Mouse (Mus musculus) embryonic facial prominence, embryonic 15.5 days (tissue): Measurements from ENCODE around the gene Ccnjl. TPM values are rescaled to one million over a fixed set of nuclear protein-coding genes. Genes with fewer than 3 reads are reported as not detected.
A peak's percentile ranks its signal among the peaks of the same experiment; 100 is the strongest.

ENCODE experiments used
- ATAC-seq: fragments of 200-750 bp; cut with Nextera tagmentation; 2 replicates; pipeline ENCODE4 v1.8.0; 2017; ENCODE audit warnings: low read depth, moderate TSS enrichment; ENCODE audit not compliant: insufficient number of reproducible peaks, low FRiP score, low TSS enrichment
- H3K27ac ChIP-seq: fragments of 300-500 bp; sonication (generic); replicated peaks from 2 replicates; pipeline ENCODE4 v1.5.1; 2015; ENCODE audit warnings: mild to moderate bottlenecking, inconsistent platforms
- H3K27me3 ChIP-seq: fragments of 300-500 bp; sonication (generic); 2 replicates; pipeline ENCODE4 v1.6.1; 2015; ENCODE audit warnings: inconsistent platforms
- H3K36me3 ChIP-seq: fragments of 300-500 bp; sonication (generic); 2 replicates; pipeline ENCODE4 v1.6.1; 2015; ENCODE audit warnings: mild to moderate bottlenecking, inconsistent platforms
- H3K4me1 ChIP-seq: fragments of 300-500 bp; sonication (generic); 2 replicates; pipeline ENCODE4 v1.6.1; 2015; ENCODE audit warnings: inconsistent platforms
- H3K4me2 ChIP-seq: fragments of 300-500 bp; sonication (generic); replicated peaks from 2 replicates; pipeline ENCODE4 v1.6.1; 2015; ENCODE audit warnings: mild to moderate bottlenecking, inconsistent platforms
- H3K4me3 ChIP-seq: fragments of 300-500 bp; sonication (generic); replicated peaks from 2 replicates; pipeline ENCODE4 v1.5.1; 2015; ENCODE audit warnings: mild to moderate bottlenecking, inconsistent platforms
- H3K9ac ChIP-seq: fragments of 300-500 bp; sonication (generic); 2 replicates; pipeline ENCODE4 v1.6.1; 2015; ENCODE audit warnings: inconsistent platforms
- H3K9me3 ChIP-seq: fragments of 300-500 bp; sonication (generic); replicated peaks from 2 replicates; pipeline ENCODE4 v1.6.1; 2016; ENCODE audit warnings: inconsistent platforms
- WGBS: fragments of 180-500 bp; shearing (Covaris S2); methylation state at CpG from one replicate; pipeline ENCODE4 v1.1.7; 2015; 5-methylcytosine and 5-hydroxymethylcytosine counted together
- polyA plus RNA-seq: library from polyadenylated mRNA; unstranded; fragments of >200 nt; fragmentation: Nextera tagmentation; extraction: Ambion mirVana; gene quantifications from 2 replicates; pipeline ENCODE4 v1.2.1, GENCODE M21; 2015

Ccnjl gene
- polyA plus RNA-seq = 10.9 and 12.0 TPM in 2 replicates

DNA sequence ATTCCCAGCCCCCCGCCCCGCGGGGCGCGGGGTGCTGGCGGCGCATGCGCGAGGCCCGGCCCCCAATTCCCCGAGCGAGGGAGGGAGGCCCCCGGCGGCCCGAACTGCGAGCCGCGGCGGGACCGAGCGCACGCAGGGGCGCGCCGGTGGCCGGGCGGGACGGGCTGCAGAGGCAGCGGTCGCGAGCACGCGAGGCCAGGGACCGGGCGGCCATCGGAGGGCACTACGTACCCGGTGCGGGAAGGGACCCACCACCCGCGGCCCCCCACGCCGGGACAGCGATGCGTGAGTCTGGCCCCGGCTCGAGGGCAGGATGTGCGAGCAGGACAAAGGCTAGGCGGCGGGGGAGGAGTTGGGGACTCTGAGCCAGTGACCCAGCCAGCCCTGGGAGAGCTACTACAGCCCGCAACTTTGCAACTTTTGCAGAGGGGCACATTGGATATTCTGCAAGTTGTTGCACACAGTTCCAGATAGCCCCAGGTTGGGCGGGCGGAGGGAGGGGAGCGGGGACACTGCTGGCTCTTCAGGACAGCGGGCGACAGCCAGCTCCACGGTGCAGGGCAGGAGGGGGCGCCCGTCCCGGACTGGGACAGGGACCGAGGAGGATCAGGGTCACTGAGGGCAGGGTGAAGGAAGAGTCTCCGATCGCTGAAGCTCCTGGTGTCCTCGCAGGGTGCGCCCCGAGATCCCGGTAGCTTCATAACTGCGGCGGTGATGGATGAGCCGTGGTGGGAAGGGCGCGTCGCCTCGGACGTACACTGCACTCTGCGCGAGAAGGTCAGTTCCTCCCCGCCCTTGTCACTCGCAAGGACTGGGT is at the start of gene Ccnjl:
Gene Ccnjl, plus strand, starts transcription at position 102 of the 817 bp plus-strand sequence.
- H3K27ac ChIP-seq = peak within 1 kb of the TSS; percentile 77
- H3K4me2 ChIP-seq = peak within 1 kb of the TSS; percentile 93
- no peaks in the 10 kb centered on the region for H3K9me3 ChIP-seq
- under 1% methylated on average over 79 of the region's 79 CpGs for WGBS
- H3K27me3 ChIP-seq = no peaks in the 10 kb centered on the region
- H3K4me3 ChIP-seq = peak within 1 kb of the TSS; percentile 81
- peaks cover 16% of the 10 kb centered on the region for H3K4me1 ChIP-seq
- peak; percentile 83 for ATAC-seq
- H3K36me3 ChIP-seq = no peaks in the 10 kb centered on the region
- H3K9ac ChIP-seq = peak within 1 kb of the TSS; percentile 45

DNA sequence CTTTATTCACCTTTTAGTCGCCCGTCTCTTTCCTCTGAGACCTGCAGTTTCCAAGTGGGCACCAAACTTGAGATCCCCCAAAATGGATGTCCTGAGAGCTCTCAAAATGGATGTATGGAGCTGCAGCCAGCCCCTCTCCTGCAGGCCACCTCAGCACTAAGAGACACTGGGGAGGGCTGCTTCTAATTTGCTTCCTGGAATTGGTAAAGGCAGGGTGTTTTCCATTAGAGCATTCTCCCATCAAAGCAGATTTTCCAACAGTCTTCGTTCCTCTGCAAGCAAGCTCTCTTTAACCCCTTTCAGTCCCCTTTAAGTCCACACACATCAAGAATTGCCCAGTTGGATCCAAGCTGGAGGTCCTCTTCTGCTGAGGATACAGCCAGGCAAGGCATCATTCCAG is 49.2 kb upstream of the Ccnjl start:
- ATAC-seq = no peak; the same call in 1 of the 2 replicates
- Histone ChIP-seq H3K9ac (no peak overlapping the region), H3K36me3 (no peaks in the 10 kb centered on the region), H3K27me3 (no peaks in the 10 kb centered on the region), H3K27ac (peak overlapping the region; percentile 83), H3K4me2 (no peak overlapping the region), H3K4me3 (no peak overlapping the region), H3K4me1 (peaks cover 56% of the 10 kb centered on the region), H3K9me3 (no peaks in the 10 kb centered on the region)
- 58% methylated on average over 3 of the region's 3 CpGs for WGBS

DNA sequence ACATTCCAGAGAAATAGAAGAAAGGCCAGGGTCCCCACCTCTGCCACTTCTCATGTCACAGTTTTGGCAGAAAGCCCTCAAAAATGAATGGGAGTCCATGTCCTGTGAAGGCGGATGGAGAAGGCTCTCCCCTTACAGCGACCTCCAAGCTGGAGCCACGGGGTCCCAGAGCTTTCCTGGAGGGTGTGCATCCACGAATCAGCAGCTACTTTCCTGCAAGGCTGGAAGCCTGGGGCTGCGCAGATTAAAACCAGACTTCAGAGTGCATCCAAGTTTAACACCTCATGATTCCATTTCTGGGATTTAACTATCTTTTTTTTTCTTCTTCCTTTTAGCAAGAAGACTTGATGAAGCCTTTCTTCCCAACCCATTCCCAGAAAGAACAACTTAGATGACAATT is 48.0 kb upstream of the Ccnjl start:
- Histone ChIP-seq H3K36me3 (no peaks in the 10 kb centered on the region), H3K4me1 (peaks cover 53% of the 10 kb centered on the region), H3K4me2 (0 out of 2 replicates have a peak overlapping the region, but pooled peaks have one; percentile 4), H3K4me3 (no peak overlapping the region), H3K9ac (no peak overlapping the region), H3K9me3 (no peaks in the 10 kb centered on the region), H3K27me3 (no peaks in the 10 kb centered on the region), H3K27ac (peak overlapping the region; percentile 83)
- no peak for ATAC-seq
- 23% methylated on average over 5 of the region's 5 CpGs for WGBS

DNA sequence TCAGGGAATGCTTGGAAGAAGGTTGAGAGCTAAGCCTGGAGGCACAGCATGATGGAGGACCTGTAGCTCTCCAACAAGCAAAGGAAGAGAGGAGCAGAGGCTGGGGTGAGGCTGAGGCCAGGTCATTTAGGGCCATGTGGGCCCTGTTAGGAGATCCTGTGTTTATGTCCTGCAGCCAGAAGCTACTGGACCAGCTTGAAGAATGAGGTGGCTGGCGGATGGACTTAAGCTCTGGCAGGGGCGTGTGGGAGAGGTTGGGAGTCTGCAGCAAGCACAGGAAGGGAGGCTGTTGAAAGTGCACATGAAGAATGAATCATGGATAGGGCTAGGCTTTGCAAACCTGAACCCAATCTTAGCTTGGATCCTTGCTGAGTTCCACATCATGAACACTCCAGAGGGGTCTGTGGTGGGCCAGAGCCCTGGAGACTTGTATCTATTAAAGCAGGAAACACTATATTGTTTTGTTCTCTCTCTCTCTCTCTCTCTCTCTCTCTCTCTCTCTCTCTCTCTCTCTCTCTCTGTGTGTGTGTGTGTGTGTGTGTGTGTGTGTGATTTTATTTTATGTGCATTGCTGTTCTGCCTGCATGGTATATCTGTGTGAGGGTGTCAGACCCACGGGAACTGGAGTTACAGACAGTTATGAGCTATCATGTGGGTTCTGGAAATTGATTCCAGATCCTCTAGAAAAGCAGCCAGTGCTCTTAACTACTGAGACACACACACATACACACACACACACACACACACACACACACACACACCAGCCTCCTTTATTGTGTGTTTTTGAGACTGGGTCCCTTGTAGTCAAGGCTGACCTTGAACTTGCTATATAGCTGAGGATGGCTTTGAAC is 46.7 kb upstream of the Ccnjl start:
- H3K9ac ChIP-seq = no peak overlapping the region
- H3K9me3 ChIP-seq = no peaks in the 10 kb centered on the region
- no peak overlapping the region for H3K4me2 ChIP-seq
- WGBS = 47% methylated on average over 3 of the region's 3 CpGs
- H3K27me3 ChIP-seq = no peaks in the 10 kb centered on the region
- H3K27ac ChIP-seq = peak overlapping the region; percentile 88
- no peak overlapping the region for H3K4me3 ChIP-seq
- ATAC-seq = no peak
- H3K36me3 ChIP-seq = no peaks in the 10 kb centered on the region
- H3K4me1 ChIP-seq = peaks cover 53% of the 10 kb centered on the region

DNA sequence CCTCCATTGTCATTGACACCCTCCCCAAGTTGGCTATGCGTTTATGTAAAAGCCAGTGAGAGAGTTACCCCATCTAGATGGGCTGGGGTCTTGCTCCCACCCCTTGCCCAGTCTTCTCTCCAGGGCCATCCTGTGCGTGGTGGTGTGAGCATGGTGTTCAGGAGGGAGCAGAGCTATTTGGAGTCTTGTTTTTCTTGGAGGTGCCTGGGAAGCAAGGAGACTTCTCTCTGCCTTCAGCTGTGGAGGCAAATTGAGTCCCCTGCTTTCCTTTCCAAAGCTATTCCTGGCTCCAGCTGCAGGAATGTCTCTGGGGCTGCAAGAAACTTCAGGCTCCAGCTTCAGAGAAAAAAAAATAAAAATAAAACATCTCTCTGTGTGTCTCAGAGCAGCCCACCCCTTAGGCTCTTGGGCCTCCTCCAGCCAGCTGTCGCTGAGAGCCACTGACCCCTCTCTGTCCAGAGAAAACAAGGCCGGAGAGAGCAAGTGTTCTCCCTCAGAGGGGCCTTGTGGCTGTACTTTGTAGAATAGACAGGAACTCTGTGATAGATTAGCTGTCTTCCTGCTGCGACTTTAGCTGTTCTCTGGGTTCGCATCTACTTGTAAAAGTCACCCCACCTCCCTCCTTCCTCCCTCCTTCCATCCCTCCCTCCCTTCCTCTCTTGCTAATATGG is 45.3 kb upstream of the Ccnjl start:
- Histone ChIP-seq H3K27me3 (no peaks in the 10 kb centered on the region), H3K4me3 (no peak overlapping the region), H3K9me3 (no peaks in the 10 kb centered on the region), H3K9ac (no peak overlapping the region), H3K4me1 (peaks cover 53% of the 10 kb centered on the region), H3K4me2 (no peak overlapping the region), H3K36me3 (no peaks in the 10 kb centered on the region), H3K27ac (peak overlapping the region; percentile 88)
- ATAC-seq = peak; percentile 55
- 35% methylated on average over 6 of the region's 6 CpGs for WGBS

DNA sequence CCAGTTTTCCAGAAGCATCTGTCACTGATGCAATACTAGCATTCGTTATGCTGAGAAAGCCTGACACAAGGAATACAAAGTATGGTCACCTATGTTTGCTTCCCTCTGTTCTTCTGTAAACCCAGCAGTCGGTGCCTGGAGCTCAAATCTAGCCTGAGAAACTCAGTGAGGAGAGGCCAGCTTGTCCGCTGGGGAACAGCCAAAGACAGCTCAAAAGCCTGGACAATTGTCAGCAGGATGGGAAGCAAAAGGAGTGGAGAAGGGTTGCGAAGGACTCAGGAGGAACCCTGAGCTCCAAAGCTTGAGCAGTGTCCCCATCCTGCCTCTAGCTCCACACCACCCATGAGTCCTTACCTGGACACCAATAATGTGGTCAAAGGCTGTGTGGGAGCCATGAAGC is 44.5 kb upstream of the Ccnjl start:
- H3K9me3 ChIP-seq = no peaks in the 10 kb centered on the region
- no peaks in the 10 kb centered on the region for H3K27me3 ChIP-seq
- H3K9ac ChIP-seq = no peak overlapping the region
- 74% methylated on average over 4 of the region's 4 CpGs for WGBS
- no peak for ATAC-seq
- peaks cover 49% of the 10 kb centered on the region for H3K4me1 ChIP-seq
- H3K4me2 ChIP-seq = no peak overlapping the region
- H3K4me3 ChIP-seq = no peak overlapping the region
- H3K36me3 ChIP-seq = no peaks in the 10 kb centered on the region
- peak overlapping the region; percentile 88 for H3K27ac ChIP-seq

DNA sequence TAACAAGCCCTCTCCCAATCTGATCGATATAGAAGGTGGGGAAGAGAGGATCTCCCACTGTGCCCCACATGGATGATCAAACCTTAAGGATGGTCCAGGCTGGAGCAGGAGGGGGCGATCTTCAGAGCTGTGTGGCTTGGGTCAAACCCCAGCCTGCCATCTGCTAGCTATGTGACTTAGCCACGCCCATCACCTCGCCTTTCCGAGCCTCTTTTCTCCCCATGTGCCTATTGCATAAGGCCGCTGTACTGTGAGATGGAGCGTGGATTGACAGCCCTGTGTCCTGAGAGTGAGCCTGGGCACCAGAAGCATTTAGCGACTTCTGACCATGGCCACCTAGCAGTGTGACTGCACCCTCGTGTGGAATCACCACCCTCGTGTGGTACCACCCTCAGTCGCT is 43.9 kb upstream of the Ccnjl start:
- ATAC-seq = no peak
- H3K4me1 ChIP-seq = peaks cover 43% of the 10 kb centered on the region
- no peaks in the 10 kb centered on the region for H3K9me3 ChIP-seq
- H3K9ac ChIP-seq = no peak overlapping the region
- no peaks in the 10 kb centered on the region for H3K27me3 ChIP-seq
- WGBS = 49% methylated on average over 11 of the region's 11 CpGs
- H3K4me2 ChIP-seq = no peak overlapping the region
- H3K36me3 ChIP-seq = no peaks in the 10 kb centered on the region
- H3K27ac ChIP-seq = peak overlapping the region; percentile 88; the same call in 1 of the 2 replicates
- no peak overlapping the region for H3K4me3 ChIP-seq

DNA sequence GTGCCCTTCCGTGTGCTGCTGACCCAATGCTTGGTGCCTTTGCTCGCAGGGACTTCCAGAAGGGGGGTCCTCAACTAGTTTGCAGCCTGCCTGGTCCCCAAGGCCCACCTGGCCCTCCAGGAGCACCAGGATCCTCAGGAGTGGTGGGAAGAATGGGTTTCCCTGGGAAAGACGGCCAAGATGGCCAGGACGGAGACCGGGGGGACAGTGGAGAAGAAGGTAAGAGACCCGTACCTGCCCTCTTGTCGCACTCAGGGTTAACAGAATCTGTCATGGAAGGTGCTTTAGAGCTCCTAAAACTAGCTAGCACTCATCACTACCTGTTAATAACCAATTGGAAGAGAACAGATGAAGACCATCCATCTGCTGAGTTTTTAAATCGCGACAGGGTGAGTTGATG is 42.7 kb upstream of the Ccnjl start:
- 90% methylated on average over 9 of the region's 9 CpGs for WGBS
- no peak overlapping the region for H3K4me2 ChIP-seq
- H3K27ac ChIP-seq = no peak overlapping the region
- no peaks in the 10 kb centered on the region for H3K27me3 ChIP-seq
- no peak overlapping the region for H3K4me3 ChIP-seq
- no peak for ATAC-seq
- H3K4me1 ChIP-seq = peaks cover 34% of the 10 kb centered on the region
- H3K9ac ChIP-seq = no peak overlapping the region
- H3K9me3 ChIP-seq = no peaks in the 10 kb centered on the region
- no peaks in the 10 kb centered on the region for H3K36me3 ChIP-seq

DNA sequence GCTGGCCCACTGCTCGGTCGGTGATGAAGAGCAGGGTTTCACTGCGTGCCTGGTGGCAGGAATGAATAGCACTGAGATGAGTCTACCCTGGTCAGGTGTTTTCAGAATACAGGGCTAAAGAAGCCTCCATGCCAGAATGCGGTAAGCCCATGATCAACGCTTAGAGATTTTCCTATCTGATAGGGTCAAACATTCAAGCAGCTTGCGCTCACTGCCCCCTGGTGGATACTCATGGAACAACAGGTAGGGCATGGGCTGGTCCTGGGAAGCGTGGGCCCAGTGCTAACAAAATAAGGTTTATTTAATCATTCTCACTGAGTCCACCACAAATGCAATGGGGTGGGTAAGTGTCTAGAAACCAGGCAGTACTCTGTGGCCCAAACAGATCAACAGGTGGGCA is 35.9 kb upstream of the Ccnjl start:
- Histone ChIP-seq H3K27ac (no peak overlapping the region), H3K9ac (no peak overlapping the region), H3K27me3 (no peaks in the 10 kb centered on the region), H3K9me3 (no peaks in the 10 kb centered on the region), H3K4me3 (no peak overlapping the region), H3K4me1 (0 out of 2 replicates have a peak, but pooled peaks cover 4% of the 10 kb centered on the region), H3K36me3 (no peaks in the 10 kb centered on the region), H3K4me2 (no peak overlapping the region)
- peak; percentile 49; the same call in 1 of the 2 replicates for ATAC-seq
- WGBS = 27% methylated on average over 7 of the region's 7 CpGs

DNA sequence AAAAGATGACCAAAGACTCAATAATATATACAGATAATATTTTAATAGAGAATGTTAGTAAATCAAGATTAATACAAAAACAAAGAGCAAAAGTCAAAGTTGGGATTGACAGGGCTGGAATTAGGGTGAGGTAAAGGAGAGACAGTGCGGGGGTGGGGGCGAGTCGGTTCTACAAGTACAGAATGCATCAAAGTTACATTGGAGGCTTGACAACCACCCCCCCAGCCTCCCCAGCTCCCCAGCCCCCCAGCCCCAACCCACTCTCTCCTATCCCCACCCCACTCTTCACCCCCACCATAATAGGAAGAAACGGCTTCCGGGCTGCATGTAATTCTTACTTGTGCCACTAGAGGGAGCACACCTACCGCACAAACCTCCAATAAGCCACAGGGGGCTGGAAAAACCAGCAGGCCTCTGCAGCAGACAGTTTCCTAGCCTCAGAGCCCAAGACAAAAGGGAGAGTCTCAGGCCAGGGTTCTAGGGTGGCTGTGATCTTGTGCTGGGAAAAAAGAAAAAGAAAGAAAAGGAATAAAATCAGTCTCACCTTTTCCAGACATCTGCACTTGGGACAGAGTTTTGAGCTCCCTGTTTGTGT is 34.7 kb upstream of the Ccnjl start:
- no peak for ATAC-seq
- Histone ChIP-seq H3K9ac (no peak overlapping the region), H3K27me3 (no peaks in the 10 kb centered on the region), H3K9me3 (no peaks in the 10 kb centered on the region), H3K36me3 (no peaks in the 10 kb centered on the region), H3K4me3 (no peak overlapping the region), H3K27ac (no peak overlapping the region), H3K4me1 (0 out of 2 replicates have a peak, but pooled peaks cover 4% of the 10 kb centered on the region), H3K4me2 (no peak overlapping the region)
- 21% methylated on average over 6 of the region's 6 CpGs for WGBS
